Mouse (Mus musculus): Measurements from ENCODE around the gene Nupr1.

GRCm38 (mm10) chr7:126612736-126613135 lies 17.9 kb downstream of the Nupr1 start:
- TF ChIP-seq POLR2A (IDR thresholded peaks at IDR 0.05; ENCODE audit: insufficient read depth, low read depth, low read length) (no peak), CTCF (IDR thresholded peaks at IDR 0.05; ENCODE audit: insufficient read depth, low read depth, low read length) (no peak)
